Mouse (Mus musculus): ENCODE data around the gene Fubp3.

Fubp3 gene

GRCm38 (mm10) chr2:31572051-31572914 lies at the start of gene Fubp3:
TSS of gene Fubp3 (plus strand) at chr2:31572651.
- 2% methylated on average over 51 of the region's 51 CpGs for WGBS

- 63% methylated on average over 5 of the region's 5 CpGs for WGBS
These were observed 47.8 kb upstream of the Fubp3 start for GRCm38 (mm10) chr2:31524641-31525040.

- 61% methylated on average over 10 of the region's 10 CpGs for WGBS
These were observed 46.7 kb upstream of the Fubp3 start for GRCm38 (mm10) chr2:31525778-31526177.

- 84% methylated on average over 5 of the region's 5 CpGs for WGBS
These were observed 42.2 kb upstream of the Fubp3 start for GRCm38 (mm10) chr2:31530201-31530600.

GRCm38 (mm10) chr2:31537054-31537453 lies 35.4 kb upstream of the Fubp3 start:
- WGBS, result 57% methylated on average over 5 of the region's 5 CpGs

- 65% methylated on average over 5 of the region's 5 CpGs for WGBS
These were observed 33.7 kb upstream of the Fubp3 start for GRCm38 (mm10) chr2:31538745-31539144.

GRCm38 (mm10) chr2:31541581-31541980 lies 30.9 kb upstream of the Fubp3 start:
- WGBS, result 91% methylated on average over 5 of the region's 5 CpGs

GRCm38 (mm10) chr2:31547726-31548125 lies 24.7 kb upstream of the Fubp3 start:
- 76% methylated on average over 11 of the region's 11 CpGs for WGBS

DNA sequence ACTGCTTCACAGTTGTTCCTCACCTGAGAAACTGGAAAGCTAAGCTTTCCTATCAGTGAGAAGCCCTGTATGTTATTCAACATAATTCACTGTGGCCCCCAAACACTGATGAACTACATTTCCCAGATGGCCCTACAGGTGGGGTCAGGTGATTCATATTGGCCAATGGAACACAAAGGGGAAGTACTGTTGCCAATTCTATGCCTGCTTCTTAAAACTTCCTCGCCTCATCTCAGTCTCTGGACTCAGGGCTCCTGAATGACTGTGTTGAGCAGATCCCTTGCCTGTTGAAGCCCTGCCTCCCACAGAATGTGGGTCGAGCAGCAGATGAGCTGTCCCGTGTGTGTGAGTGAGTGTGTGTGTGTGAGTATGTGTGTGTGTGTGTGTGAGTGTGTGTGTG lies 21.9 kb upstream of the Fubp3 start:
- WGBS, result 62% methylated on average over 3 of the region's 3 CpGs

DNA sequence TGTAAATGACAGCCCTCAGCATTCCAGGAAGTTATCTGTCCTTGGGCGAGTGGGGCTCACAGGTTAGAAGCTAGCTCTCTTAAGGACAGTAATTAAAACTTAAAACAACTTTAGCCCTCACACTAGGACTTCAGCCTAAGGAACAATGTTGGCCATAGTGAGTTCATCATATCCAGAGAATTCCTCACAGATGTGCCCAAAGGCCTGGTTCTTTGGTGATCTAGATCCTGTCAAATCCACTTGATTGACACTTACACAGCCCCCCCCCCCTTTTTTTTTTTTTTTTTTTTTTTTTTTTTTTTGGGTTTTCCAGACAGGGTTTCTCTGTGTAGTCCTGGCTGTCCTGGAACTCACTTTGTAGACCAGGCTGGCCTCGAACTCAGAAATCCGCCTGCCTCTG lies 21.1 kb upstream of the Fubp3 start:
- 100% methylated on average over 3 of the region's 3 CpGs for WGBS

DNA sequence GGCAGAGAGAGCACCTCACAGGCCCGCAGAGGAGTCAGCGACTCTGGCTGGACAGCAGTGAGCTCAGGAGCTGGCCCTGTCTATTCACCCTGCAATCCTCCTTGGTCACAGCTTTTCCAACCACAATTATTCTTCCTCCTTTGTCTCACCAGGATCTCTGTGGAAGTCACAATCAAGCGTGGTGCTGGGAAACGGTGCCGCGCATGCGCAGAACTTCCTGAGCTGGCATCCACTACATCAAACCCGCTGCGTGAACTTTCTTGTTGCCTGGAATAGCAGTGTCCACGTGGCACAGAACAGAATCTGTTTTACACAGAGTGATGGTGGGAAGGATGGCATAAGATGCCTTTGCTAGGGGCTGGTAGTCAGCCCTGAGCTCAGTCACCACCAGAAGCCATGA lies 20.5 kb upstream of the Fubp3 start:
- WGBS, result 75% methylated on average over 10 of the region's 10 CpGs

DNA sequence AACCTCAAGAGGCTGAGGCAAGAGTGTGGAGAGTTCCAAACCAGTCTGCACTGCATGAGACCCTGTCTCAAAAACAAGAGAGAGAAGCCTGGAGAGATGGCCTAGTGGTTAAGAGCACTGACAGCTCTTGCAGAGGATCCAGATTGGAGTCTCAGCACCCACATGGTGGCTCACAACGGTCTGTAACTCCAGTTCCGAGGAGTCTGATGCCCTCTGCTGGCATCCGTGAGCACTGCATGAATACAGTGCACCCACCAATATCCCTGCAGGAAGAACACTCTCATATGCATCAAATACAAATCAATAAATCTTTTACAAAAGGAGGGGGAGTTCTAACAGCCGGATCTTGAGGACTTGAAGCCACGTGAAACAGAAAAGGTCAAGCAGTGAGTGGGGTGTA lies 17.8 kb upstream of the Fubp3 start:
- WGBS, result 89% methylated on average over 5 of the region's 5 CpGs

- 2% methylated on average over 41 of the region's 41 CpGs for WGBS
These were observed 624 bp downstream of the Fubp3 start for GRCm38 (mm10) chr2:31572915-31573635.

- WGBS, result 45% methylated on average over 2 of the region's 2 CpGs
These were observed 9.2 kb downstream of the Fubp3 start for GRCm38 (mm10) chr2:31581617-31582016.

- 72% methylated on average over 9 of the region's 9 CpGs for WGBS
These were observed 19.5 kb downstream of the Fubp3 start for GRCm38 (mm10) chr2:31591799-31592484.

DNA sequence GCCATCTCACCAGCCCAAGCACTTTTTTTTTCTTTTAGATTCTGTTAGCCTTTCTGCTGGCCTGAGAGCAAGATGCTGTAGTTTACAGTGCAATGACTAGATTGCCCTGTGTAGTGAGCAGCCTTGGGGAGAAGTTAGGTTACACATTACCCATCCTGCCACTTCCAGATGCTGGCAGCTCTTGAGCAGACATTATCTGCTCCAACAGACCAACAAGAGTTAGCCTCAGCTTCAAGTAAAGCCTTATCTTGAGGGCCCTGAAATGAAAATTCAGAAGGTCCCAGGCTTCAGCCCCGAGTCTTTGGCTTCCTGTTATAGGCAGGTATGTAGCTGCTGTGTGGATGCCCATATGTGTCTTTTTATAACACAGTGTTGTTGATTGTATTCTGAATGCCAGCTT lies 35.1 kb downstream of the Fubp3 start:
- WGBS, result 88% methylated on average over 1 of the region's 1 CpGs

DNA sequence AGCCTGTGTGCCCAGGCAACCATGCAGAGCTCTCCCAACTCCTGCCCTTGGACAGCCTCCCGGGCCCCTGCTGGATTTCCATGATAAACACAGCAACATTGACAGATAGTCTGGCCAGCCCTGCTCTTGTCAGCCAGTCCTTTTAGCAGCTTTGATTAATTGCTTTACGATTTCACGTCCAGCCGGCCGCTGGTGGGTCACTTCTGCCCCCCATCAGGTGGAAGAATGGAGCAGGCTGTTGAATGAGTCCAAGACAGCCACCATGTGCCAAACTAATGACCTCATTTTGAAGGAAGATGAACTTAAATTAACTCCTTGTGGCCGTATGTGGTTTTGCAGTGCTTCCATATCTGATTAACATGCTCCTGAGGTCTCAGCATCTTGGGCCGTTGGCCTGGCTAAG lies 37.4 kb downstream of the Fubp3 start:
- 54% methylated on average over 7 of the region's 7 CpGs for WGBS

GRCm38 (mm10) chr2:31610922-31611321 lies 38.5 kb downstream of the Fubp3 start:
- 63% methylated on average over 4 of the region's 4 CpGs for WGBS

GRCm38 (mm10) chr2:31611400-31611799 lies 38.9 kb downstream of the Fubp3 start:
- 88% methylated on average over 8 of the region's 8 CpGs for WGBS

DNA sequence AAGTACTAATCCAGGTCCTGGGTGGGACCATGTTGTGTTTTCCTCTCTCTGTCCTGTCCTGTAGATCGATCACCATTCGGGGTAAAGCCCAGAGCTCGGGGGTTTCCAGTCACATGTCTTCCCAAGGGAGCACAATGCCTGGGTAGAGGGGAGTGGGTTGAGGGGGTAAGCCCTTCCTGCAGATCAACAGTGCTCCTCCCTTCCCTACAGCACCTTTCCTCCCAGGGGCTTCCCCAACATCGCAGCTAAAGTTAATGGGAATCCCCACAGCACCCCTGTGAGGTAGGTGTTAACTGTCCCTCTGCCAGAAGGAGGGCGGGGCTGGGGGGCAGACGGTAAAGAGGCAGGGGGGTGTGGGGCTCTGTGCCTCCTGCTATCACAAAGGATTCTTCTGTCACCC lies 40.2 kb downstream of the Fubp3 start:
- WGBS, result 73% methylated on average over 6 of the region's 6 CpGs

DNA sequence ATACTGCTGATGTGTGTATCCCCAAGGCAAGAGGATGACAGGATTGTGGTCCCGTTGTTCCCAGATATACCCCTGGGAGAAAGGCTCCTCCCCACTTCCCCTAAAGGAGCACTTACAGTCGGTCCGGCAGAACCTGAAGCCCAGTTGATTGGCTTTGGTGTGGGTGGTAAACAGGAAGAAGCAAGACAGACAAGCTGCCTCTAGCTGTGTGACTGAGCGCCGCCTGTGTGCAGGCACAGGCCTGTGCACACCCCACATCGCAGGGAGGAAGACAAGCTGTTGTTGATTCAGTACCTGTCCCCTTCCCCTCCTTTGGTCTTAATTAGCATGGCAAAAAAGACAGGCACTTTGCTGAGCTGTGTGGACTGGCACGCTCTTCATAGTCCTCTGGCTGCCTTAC lies 41.3 kb downstream of the Fubp3 start:
- WGBS, result 68% methylated on average over 7 of the region's 7 CpGs

DNA sequence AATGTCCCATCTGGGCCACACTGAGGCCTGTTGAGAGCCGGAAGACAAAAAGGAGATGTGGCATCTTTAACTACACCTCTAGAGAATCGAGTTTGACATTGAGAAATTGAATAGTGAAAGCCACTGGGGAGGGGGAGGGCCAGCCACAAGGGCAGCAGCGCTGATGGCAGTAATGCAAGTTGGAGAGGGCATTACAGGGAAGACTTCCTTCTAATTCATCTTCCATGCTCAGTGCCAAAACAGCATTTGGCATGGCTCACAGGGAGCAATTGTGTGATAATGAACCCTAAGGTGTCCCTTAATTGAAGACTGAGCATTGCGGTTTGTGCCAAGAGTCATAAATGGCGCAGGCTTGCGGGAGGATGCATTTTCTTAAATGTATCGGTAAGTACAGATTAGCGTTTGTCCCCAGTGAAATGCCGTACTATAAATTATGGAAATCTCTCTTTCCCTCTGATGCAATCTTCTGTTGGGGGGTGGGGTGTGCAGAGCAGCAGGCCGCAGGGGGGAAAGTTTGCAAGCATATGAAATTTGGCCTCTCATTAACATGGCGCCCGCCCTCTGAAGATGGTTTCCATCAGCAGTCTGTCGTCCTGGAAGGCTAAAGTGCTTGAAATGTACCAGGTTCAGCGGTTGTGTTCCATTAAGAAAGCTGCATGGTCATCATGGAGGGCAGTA lies 46.2 kb downstream of the Fubp3 start:
- WGBS, result 84% methylated on average over 14 of the region's 14 CpGs

Measured in cerebral cortex, adult 2 months (tissue).